Mouse (Mus musculus): ENCODE results near the gene Mslnl. TPM values are rescaled to one million over a fixed set of nuclear protein-coding genes. Genes with fewer than 3 reads are reported as not detected.
A peak's percentile ranks its signal among the peaks of the same experiment; 100 is the strongest.

The Mslnl gene
- polyA plus RNA-seq, 1 experiment from 2014 or later, result not detected

- WGBS, result 5% methylated on average over 6 of the region's 6 CpGs
- H3K9me3 ChIP-seq (replicated peaks; ENCODE audit: control insufficient read depth, low read length, poor library complexity, severe bottlenecking), result no peaks in the 10 kb centered on the region
- peaks cover 5% of the 10 kb centered on the region; the same call in 1 of the 2 replicates for H3K4me1 ChIP-seq (ENCODE audit: control insufficient read depth, insufficient read depth, low read length)
- ATAC-seq, result no peak
- no peak overlapping the region for H3K27ac ChIP-seq (ENCODE audit: low read length)
- no peak overlapping the region for H3K4me3 ChIP-seq (ENCODE audit: low read depth, low read length)
- no peak overlapping the region for H3K9ac ChIP-seq (ENCODE audit: low read depth, low read length)
- no peaks in the 10 kb centered on the region for H3K36me3 ChIP-seq (ENCODE audit: control insufficient read depth, insufficient read depth, low read length)
- H3K4me2 ChIP-seq (ENCODE audit: low read length), result no peak overlapping the region
- peaks cover 26% of the 10 kb centered on the region for H3K27me3 ChIP-seq (ENCODE audit: control insufficient read depth, insufficient read depth, low read depth, low read length)
Observed at GRCm38 (mm10) chr17:25716130-25716529, 19.7 kb upstream of the Mslnl start.

- 0 out of 2 replicates have a peak, but pooled peaks have one; percentile 48 for ATAC-seq
- H3K4me3 ChIP-seq (ENCODE audit: low read depth, low read length), result peak within 1 kb of the TSS; percentile 45
- no peaks in the 10 kb centered on the region for H3K36me3 ChIP-seq (ENCODE audit: control insufficient read depth, insufficient read depth, low read length)
- H3K4me2 ChIP-seq (ENCODE audit: low read length), result peak within 1 kb of the TSS; percentile 88
- 2% methylated on average over 43 of the region's 45 CpGs for WGBS
- peaks cover 26% of the 10 kb centered on the region for H3K27me3 ChIP-seq (ENCODE audit: control insufficient read depth, insufficient read depth, low read depth, low read length)
- H3K4me1 ChIP-seq (ENCODE audit: control insufficient read depth, insufficient read depth, low read length), result peaks cover 5% of the 10 kb centered on the region; the same call in 1 of the 2 replicates
- no peaks in the 10 kb centered on the region for H3K9me3 ChIP-seq (replicated peaks; ENCODE audit: control insufficient read depth, low read length, poor library complexity, severe bottlenecking)
- no peak within 1 kb of the TSS for H3K27ac ChIP-seq (ENCODE audit: low read length)
- peak within 1 kb of the TSS; percentile 64 for H3K9ac ChIP-seq (ENCODE audit: low read depth, low read length)
Observed at GRCm38 (mm10) chr17:25716711-25717637, 18.9 kb upstream of the Mslnl start, which contains the start of gene Gng13. Gng13 (plus strand) TSS chr17:25717171.

GRCm38 (mm10) chr17:25717691-25718090 lies 18.2 kb upstream of the Mslnl start:
- H3K27ac ChIP-seq (ENCODE audit: low read length), result no peak overlapping the region
- H3K9me3 ChIP-seq (replicated peaks; ENCODE audit: control insufficient read depth, low read length, poor library complexity, severe bottlenecking), result no peaks in the 10 kb centered on the region
- WGBS, result 5% methylated on average over 6 of the region's 6 CpGs
- H3K4me1 ChIP-seq (ENCODE audit: control insufficient read depth, insufficient read depth, low read length), result peaks cover 5% of the 10 kb centered on the region; the same call in 1 of the 2 replicates
- peak overlapping the region; percentile 45 for H3K4me3 ChIP-seq (ENCODE audit: low read depth, low read length)
- peak overlapping the region; percentile 88 for H3K4me2 ChIP-seq (ENCODE audit: low read length)
- no peaks in the 10 kb centered on the region for H3K36me3 ChIP-seq (ENCODE audit: control insufficient read depth, insufficient read depth, low read length)
- peaks cover 26% of the 10 kb centered on the region for H3K27me3 ChIP-seq (ENCODE audit: control insufficient read depth, insufficient read depth, low read depth, low read length)
- H3K9ac ChIP-seq (ENCODE audit: low read depth, low read length), result peak overlapping the region; percentile 64
- ATAC-seq, result no peak

- Histone ChIP-seq H3K9me3 (replicated peaks; ENCODE audit: control insufficient read depth, low read length, poor library complexity, severe bottlenecking) (no peaks in the 10 kb centered on the region), H3K27me3 (ENCODE audit: control insufficient read depth, insufficient read depth, low read depth, low read length) (peaks cover 15% of the 10 kb centered on the region), H3K36me3 (ENCODE audit: control insufficient read depth, insufficient read depth, low read length) (no peaks in the 10 kb centered on the region), H3K4me2 (ENCODE audit: low read length) (no peak overlapping the region), H3K4me1 (ENCODE audit: control insufficient read depth, insufficient read depth, low read length) (peaks cover 6% of the 10 kb centered on the region; the same call in 1 of the 2 replicates), H3K4me3 (ENCODE audit: low read depth, low read length) (no peak overlapping the region), H3K27ac (ENCODE audit: low read length) (no peak overlapping the region), H3K9ac (ENCODE audit: low read depth, low read length) (no peak overlapping the region)
- ATAC-seq, result no peak
- WGBS, result 92% methylated on average over 5 of the region's 5 CpGs
Observed at GRCm38 (mm10) chr17:25721476-25721875, 14.4 kb upstream of the Mslnl start.

- Histone ChIP-seq H3K4me1 (ENCODE audit: control insufficient read depth, insufficient read depth, low read length) (peaks cover 11% of the 10 kb centered on the region), H3K27ac (ENCODE audit: low read length) (no peak overlapping the region), H3K36me3 (ENCODE audit: control insufficient read depth, insufficient read depth, low read length) (no peaks in the 10 kb centered on the region), H3K9me3 (replicated peaks; ENCODE audit: control insufficient read depth, low read length, poor library complexity, severe bottlenecking) (no peaks in the 10 kb centered on the region), H3K4me3 (ENCODE audit: low read depth, low read length) (no peak overlapping the region), H3K9ac (ENCODE audit: low read depth, low read length) (no peak overlapping the region), H3K4me2 (ENCODE audit: low read length) (no peak overlapping the region), H3K27me3 (ENCODE audit: control insufficient read depth, insufficient read depth, low read depth, low read length) (no peaks in the 10 kb centered on the region)
- 96% methylated on average over 19 of the region's 19 CpGs for WGBS
- no peak for ATAC-seq
Observed at GRCm38 (mm10) chr17:25723470-25723869, 12.4 kb upstream of the Mslnl start.

- ATAC-seq, result no peak
- Histone ChIP-seq H3K4me2 (ENCODE audit: low read length) (no peak overlapping the region), H3K9me3 (replicated peaks; ENCODE audit: control insufficient read depth, low read length, poor library complexity, severe bottlenecking) (no peaks in the 10 kb centered on the region), H3K36me3 (ENCODE audit: control insufficient read depth, insufficient read depth, low read length) (no peaks in the 10 kb centered on the region), H3K27me3 (ENCODE audit: control insufficient read depth, insufficient read depth, low read depth, low read length) (no peaks in the 10 kb centered on the region), H3K4me1 (ENCODE audit: control insufficient read depth, insufficient read depth, low read length) (peaks cover 15% of the 10 kb centered on the region), H3K27ac (ENCODE audit: low read length) (no peak overlapping the region), H3K4me3 (ENCODE audit: low read depth, low read length) (no peak overlapping the region), H3K9ac (ENCODE audit: low read depth, low read length) (no peak overlapping the region)
- 70% methylated on average over 7 of the region's 7 CpGs for WGBS
Observed at GRCm38 (mm10) chr17:25723919-25724318, 11.9 kb upstream of the Mslnl start.

- Histone ChIP-seq H3K27ac (ENCODE audit: low read length) (no peak overlapping the region), H3K9me3 (replicated peaks; ENCODE audit: control insufficient read depth, low read length, poor library complexity, severe bottlenecking) (no peaks in the 10 kb centered on the region), H3K27me3 (ENCODE audit: control insufficient read depth, insufficient read depth, low read depth, low read length) (no peaks in the 10 kb centered on the region), H3K4me1 (ENCODE audit: control insufficient read depth, insufficient read depth, low read length) (peaks cover 15% of the 10 kb centered on the region), H3K4me2 (ENCODE audit: low read length) (no peak overlapping the region), H3K9ac (ENCODE audit: low read depth, low read length) (no peak overlapping the region), H3K36me3 (ENCODE audit: control insufficient read depth, insufficient read depth, low read length) (no peaks in the 10 kb centered on the region; the same call in 1 of the 2 replicates), H3K4me3 (ENCODE audit: low read depth, low read length) (no peak overlapping the region)
- ATAC-seq, result no peak
- WGBS, result 85% methylated on average over 6 of the region's 6 CpGs
Observed at GRCm38 (mm10) chr17:25725264-25725663, 10.6 kb upstream of the Mslnl start.

- Histone ChIP-seq H3K9me3 (replicated peaks; ENCODE audit: control insufficient read depth, low read length, poor library complexity, severe bottlenecking) (no peaks in the 10 kb centered on the region), H3K4me3 (ENCODE audit: low read depth, low read length) (peak within 1 kb of the TSS; percentile 54), H3K9ac (ENCODE audit: low read depth, low read length) (peak within 1 kb of the TSS; percentile 78), H3K4me2 (ENCODE audit: low read length) (peak within 1 kb of the TSS; percentile 96), H3K27ac (ENCODE audit: low read length) (no peak within 1 kb of the TSS), H3K4me1 (ENCODE audit: control insufficient read depth, insufficient read depth, low read length) (peaks cover 15% of the 10 kb centered on the region), H3K27me3 (ENCODE audit: control insufficient read depth, insufficient read depth, low read depth, low read length) (no peaks in the 10 kb centered on the region), H3K36me3 (ENCODE audit: control insufficient read depth, insufficient read depth, low read length) (peaks cover 2% of the 10 kb centered on the region; the same call in 1 of the 2 replicates)
- under 1% methylated on average over 37 of the region's 37 CpGs for WGBS
- peak; percentile 99 for ATAC-seq
Observed at GRCm38 (mm10) chr17:25727265-25728008, 8.4 kb upstream of the Mslnl start, which contains the start of the genes Chtf18 and Rpusd1. Chtf18 (minus strand) TSS chr17:25727419. Rpusd1 (plus strand) TSS chr17:25727670.
